Mouse (Mus musculus): ENCODE measurements around the gene Dbnl. TPM values are rescaled to one million over a fixed set of nuclear protein-coding genes. Genes with fewer than 3 reads are reported as not detected.

The Dbnl gene
- 57.5 and 64.4 TPM in 2 replicates for polyA plus RNA-seq (2015; fragmentation: Nextera tagmentation; extraction: Ambion mirVana)

- Histone ChIP-seq H3K9ac (peak within 1 kb of the TSS; percentile 91), H3K4me2 (peak within 1 kb of the TSS; percentile 85), H3K27me3 (no peaks in the 10 kb centered on the region), H3K36me3 (peaks cover 23% of the 10 kb centered on the region), H3K4me1 (replicated peaks) (peaks cover 51% of the 10 kb centered on the region), H3K9me3 (replicated peaks) (no peaks in the 10 kb centered on the region), H3K27ac (peak within 1 kb of the TSS; percentile 98), H3K4me3 (replicated peaks) (peak within 1 kb of the TSS; percentile 78)
- under 1% methylated on average over 74 of the region's 74 CpGs for WGBS (ENCODE audit: insufficient replicate concordance)
- peak; percentile 96 for DNase-seq
- ATAC-seq (ENCODE audit: low read depth): peak; percentile 96
Observed at GRCm38 (mm10) chr11:5788056-5789014, at the start of gene Dbnl. Dbnl (plus strand) TSS chr11:5788488.

DNA sequence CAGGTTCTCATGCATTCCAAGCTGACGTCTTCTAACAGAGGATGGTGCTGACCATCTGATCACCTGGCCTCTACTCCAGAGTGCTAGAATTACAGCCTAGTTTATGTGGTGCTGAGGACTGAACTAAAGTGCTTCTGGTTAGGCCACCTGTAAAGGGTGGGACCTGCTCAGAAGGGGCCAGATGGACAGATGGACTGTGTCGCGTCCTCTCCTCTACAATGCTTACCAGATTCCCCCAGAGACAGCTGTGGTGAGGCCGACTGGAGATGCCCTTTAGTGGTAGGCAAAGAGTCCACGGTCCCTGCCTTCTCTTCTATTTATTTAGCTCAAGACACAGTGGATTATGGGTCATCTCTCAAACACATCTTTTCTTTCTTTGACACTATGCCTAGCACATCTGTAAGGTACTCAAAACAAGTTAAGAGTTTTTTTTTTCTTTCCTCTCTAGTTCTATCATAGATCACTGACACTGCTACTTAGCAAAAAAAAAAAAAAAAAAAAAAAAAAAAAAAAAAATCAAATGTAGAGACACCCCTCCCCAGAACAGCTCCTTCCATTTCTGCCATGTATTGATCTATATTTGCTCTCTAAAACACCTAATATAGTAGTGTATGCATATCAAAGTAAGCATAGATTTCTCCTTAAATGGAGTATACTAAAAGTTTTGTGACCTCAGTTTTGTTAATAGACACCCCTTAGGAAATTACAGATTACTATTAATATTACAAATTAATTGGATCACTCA lies 49.2 kb upstream of the Dbnl start:
- Histone ChIP-seq H3K9ac (no peak overlapping the region), H3K4me1 (replicated peaks) (peaks cover 46% of the 10 kb centered on the region), H3K27ac (no peak overlapping the region), H3K9me3 (replicated peaks) (no peaks in the 10 kb centered on the region), H3K4me3 (replicated peaks) (no peak overlapping the region), H3K36me3 (no peaks in the 10 kb centered on the region), H3K4me2 (no peak overlapping the region), H3K27me3 (no peaks in the 10 kb centered on the region)
- ATAC-seq (ENCODE audit: low read depth) (no peak), DNase-seq (no peak)
- 84% methylated on average over 5 of the region's 5 CpGs for WGBS (ENCODE audit: insufficient replicate concordance)

DNA sequence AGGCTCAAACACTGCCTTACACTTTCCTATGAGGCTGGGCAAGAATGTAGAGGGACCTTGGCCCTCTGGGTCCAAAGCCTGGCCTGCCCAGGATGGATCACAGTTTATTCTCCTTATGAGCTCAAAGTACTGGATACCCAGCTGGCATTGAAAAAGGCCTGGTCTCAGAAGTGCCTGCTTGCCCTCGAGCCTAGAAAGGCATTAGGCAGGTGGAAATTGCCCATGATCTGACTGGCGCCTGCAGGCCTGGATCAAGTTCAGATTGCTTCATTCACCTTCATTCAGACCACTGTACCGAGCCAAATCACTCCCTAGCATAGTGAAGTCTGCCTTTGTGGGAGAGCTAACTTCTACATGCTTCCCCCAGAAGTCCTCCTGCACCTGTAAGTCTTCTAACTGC lies 48.4 kb upstream of the Dbnl start:
- DNase-seq (no peak), ATAC-seq (ENCODE audit: low read depth) (no peak)
- WGBS (ENCODE audit: insufficient replicate concordance): 62% methylated on average over 3 of the region's 3 CpGs
- H3K36me3 ChIP-seq: no peaks in the 10 kb centered on the region
- peak overlapping the region; percentile 91 for H3K4me2 ChIP-seq
- H3K27me3 ChIP-seq: no peaks in the 10 kb centered on the region
- no peaks in the 10 kb centered on the region for H3K9me3 ChIP-seq (replicated peaks)
- peaks cover 40% of the 10 kb centered on the region for H3K4me1 ChIP-seq (replicated peaks)
- H3K27ac ChIP-seq: peak overlapping the region; percentile 43
- peak overlapping the region; percentile 99 for H3K9ac ChIP-seq
- peak overlapping the region; percentile 97 for H3K4me3 ChIP-seq (replicated peaks)

DNA sequence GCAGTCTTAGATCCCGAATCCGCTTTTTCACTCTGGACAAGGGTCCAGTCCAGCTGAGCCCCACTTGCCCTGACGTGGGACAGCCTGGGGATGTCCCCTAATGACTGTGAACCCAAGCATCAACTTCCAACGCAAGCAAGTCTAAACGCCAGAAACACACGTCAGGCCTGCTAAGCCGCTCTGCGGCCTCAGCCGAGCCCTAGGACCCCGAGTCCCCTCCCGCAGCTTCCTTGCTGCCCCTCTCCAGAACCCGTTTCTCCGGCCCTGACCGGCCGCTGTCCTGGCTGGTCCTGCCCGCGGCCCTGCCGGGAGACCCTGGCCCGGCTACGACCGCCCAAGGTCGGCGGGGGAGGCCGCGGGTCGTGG lies 47.7 kb upstream of the Dbnl start:
- ATAC-seq (ENCODE audit: low read depth) (peak; percentile 49), DNase-seq (no peak)
- no peaks in the 10 kb centered on the region for H3K36me3 ChIP-seq
- peaks cover 38% of the 10 kb centered on the region for H3K4me1 ChIP-seq (replicated peaks)
- no peaks in the 10 kb centered on the region for H3K9me3 ChIP-seq (replicated peaks)
- H3K27ac ChIP-seq: peak overlapping the region; percentile 92
- H3K27me3 ChIP-seq: no peaks in the 10 kb centered on the region
- WGBS (ENCODE audit: insufficient replicate concordance): 4% methylated on average over 26 of the region's 26 CpGs
- H3K4me2 ChIP-seq: peak overlapping the region; percentile 91
- H3K4me3 ChIP-seq (replicated peaks): peak overlapping the region; percentile 97
- peak overlapping the region; percentile 99 for H3K9ac ChIP-seq

DNA sequence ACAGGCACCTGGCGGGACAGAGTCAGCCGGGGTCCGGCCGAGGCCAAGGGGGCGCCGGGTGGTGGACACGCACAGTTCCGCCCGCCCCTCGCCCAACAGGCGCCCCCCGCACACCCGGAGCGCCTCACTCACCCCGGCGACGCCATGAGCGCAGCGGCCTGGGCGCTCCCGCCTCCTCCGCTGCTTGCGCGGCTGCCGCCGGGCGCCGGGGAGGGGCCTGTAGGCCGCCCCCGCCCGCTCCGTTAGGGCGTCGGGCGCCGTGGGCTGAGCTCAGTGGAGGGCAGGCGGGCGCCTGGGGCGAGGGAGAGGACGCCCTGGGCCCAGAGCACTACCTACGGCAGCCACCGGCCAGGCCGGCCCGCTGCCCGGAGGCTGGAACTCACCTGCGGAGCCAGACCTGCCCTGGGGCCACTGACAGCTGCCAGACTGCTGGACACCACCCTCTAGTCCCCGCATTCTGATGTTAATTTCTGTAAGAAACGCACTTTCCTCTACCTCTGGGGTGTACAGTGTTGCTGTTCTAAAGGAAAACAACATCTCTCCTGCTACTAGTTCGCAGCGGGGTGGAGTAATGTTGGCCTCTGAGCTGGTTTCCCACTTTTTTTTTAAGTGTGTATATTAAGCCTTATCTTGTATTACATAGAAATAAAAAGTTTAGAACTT lies 47.2 kb upstream of the Dbnl start:
- Histone ChIP-seq H3K4me2 (peak overlapping the region; percentile 91), H3K4me3 (replicated peaks) (peak overlapping the region; percentile 97), H3K27me3 (no peaks in the 10 kb centered on the region), H3K36me3 (no peaks in the 10 kb centered on the region), H3K27ac (peak overlapping the region; percentile 92), H3K9me3 (replicated peaks) (no peaks in the 10 kb centered on the region), H3K4me1 (replicated peaks) (peaks cover 38% of the 10 kb centered on the region), H3K9ac (peak overlapping the region; percentile 99)
- ATAC-seq (ENCODE audit: low read depth) (peak; percentile 100), DNase-seq (peak; percentile 79)
- under 1% methylated on average over 48 of the region's 50 CpGs for WGBS (ENCODE audit: insufficient replicate concordance)

DNA sequence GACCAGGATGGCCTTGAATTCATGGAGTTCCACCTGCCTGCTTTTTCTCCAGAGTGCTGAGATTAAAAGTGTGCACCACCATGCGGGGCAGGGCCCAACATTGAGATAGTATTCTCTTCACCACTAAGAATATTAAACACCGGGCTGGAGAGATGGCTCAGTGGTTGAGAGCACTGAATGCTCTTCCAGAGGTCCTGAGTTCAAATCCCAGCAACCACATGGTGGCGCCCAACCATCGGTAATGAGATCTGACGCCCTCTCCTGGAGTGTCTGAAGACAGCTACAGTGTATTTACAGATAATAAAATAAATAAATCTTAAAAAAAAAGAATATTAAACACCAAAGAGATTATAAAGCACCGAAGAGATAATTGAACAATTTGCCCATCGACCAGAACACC lies 46.2 kb upstream of the Dbnl start:
- Histone ChIP-seq H3K4me2 (no peak overlapping the region), H3K27ac (peak overlapping the region; percentile 24; the same call in 1 of the 2 replicates), H3K27me3 (no peaks in the 10 kb centered on the region), H3K9ac (no peak overlapping the region), H3K4me1 (replicated peaks) (peaks cover 38% of the 10 kb centered on the region), H3K9me3 (replicated peaks) (no peaks in the 10 kb centered on the region), H3K36me3 (no peaks in the 10 kb centered on the region), H3K4me3 (replicated peaks) (no peak overlapping the region)
- 67% methylated on average over 7 of the region's 7 CpGs for WGBS (ENCODE audit: insufficient replicate concordance)
- ATAC-seq (ENCODE audit: low read depth) (no peak), DNase-seq (peak; percentile 40)

- no peak for DNase-seq
- Histone ChIP-seq H3K4me1 (replicated peaks) (peaks cover 25% of the 10 kb centered on the region), H3K36me3 (0 out of 2 replicates have a peak, but pooled peaks cover 5% of the 10 kb centered on the region), H3K4me2 (no peak overlapping the region), H3K27me3 (no peaks in the 10 kb centered on the region), H3K9ac (no peak overlapping the region), H3K4me3 (replicated peaks) (no peak overlapping the region), H3K9me3 (replicated peaks) (no peaks in the 10 kb centered on the region), H3K27ac (no peak overlapping the region)
- ATAC-seq (ENCODE audit: low read depth): no peak
- WGBS (ENCODE audit: insufficient replicate concordance): 67% methylated on average over 2 of the region's 2 CpGs
Observed at GRCm38 (mm10) chr11:5744951-5745350, 43.3 kb upstream of the Dbnl start.

- H3K4me1 ChIP-seq (replicated peaks): peaks cover 4% of the 10 kb centered on the region; the same call in 1 of the 2 replicates
- WGBS (ENCODE audit: insufficient replicate concordance): 74% methylated on average over 2 of the region's 2 CpGs
- H3K4me2 ChIP-seq: no peak overlapping the region
- DNase-seq (no peak), ATAC-seq (ENCODE audit: low read depth) (no peak)
- no peak overlapping the region for H3K9ac ChIP-seq
- no peak overlapping the region for H3K4me3 ChIP-seq (replicated peaks)
- peaks cover 24% of the 10 kb centered on the region for H3K36me3 ChIP-seq
- H3K27ac ChIP-seq: no peak overlapping the region
- H3K27me3 ChIP-seq: no peaks in the 10 kb centered on the region
- H3K9me3 ChIP-seq (replicated peaks): 0 out of 2 replicates have a peak, but pooled peaks cover 6% of the 10 kb centered on the region
Observed at GRCm38 (mm10) chr11:5753755-5754154, 34.5 kb upstream of the Dbnl start.

- H3K27me3 ChIP-seq: no peaks in the 10 kb centered on the region
- H3K27ac ChIP-seq: peak within 1 kb of the TSS; percentile 93
- peaks cover 34% of the 10 kb centered on the region for H3K4me1 ChIP-seq (replicated peaks)
- H3K36me3 ChIP-seq: peaks cover 8% of the 10 kb centered on the region
- WGBS (ENCODE audit: insufficient replicate concordance): under 1% methylated on average over 68 of the region's 68 CpGs
- peak within 1 kb of the TSS; percentile 89 for H3K4me2 ChIP-seq
- no peaks in the 10 kb centered on the region for H3K9me3 ChIP-seq (replicated peaks)
- peak within 1 kb of the TSS; percentile 82 for H3K4me3 ChIP-seq (replicated peaks)
- H3K9ac ChIP-seq: peak within 1 kb of the TSS; percentile 87
- ATAC-seq (ENCODE audit: low read depth) (peak; percentile 97), DNase-seq (peak; percentile 80)
Observed at GRCm38 (mm10) chr11:5761820-5762632, 26.3 kb upstream of the Dbnl start, which contains the start of gene Urgcp. Urgcp (minus strand) TSS chr11:5762376.

DNA sequence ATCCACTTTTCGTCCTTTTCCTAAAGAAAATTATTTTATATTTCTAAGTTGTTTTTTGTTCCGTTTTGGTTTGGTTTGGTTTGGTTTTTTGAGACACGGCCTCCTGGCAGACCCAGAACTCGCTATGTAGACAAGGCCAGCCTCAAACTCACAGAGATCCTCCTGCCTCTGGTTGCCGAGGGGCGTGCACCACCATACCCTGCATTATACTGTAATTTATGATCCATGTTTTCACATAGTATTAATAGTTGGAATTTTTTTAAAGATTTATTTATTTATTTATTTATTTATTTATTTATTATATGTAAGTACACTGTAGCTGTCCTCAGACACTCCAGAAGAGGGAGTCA lies 25.7 kb upstream of the Dbnl start:
- Histone ChIP-seq H3K36me3 (peaks cover 4% of the 10 kb centered on the region), H3K4me2 (peak overlapping the region; percentile 89), H3K9me3 (replicated peaks) (no peaks in the 10 kb centered on the region), H3K27ac (peak overlapping the region; percentile 93), H3K4me1 (replicated peaks) (peaks cover 34% of the 10 kb centered on the region), H3K27me3 (no peaks in the 10 kb centered on the region), H3K9ac (peak overlapping the region; percentile 87), H3K4me3 (replicated peaks) (peak overlapping the region; percentile 82)
- DNase-seq (no peak), ATAC-seq (ENCODE audit: low read depth) (no peak)
- 7% methylated on average over 6 of the region's 6 CpGs for WGBS (ENCODE audit: insufficient replicate concordance)

Data from liver, embryonic 13.5 days (tissue).